ENCODE assay signal across 8 mouse cellular contexts in the genomic region with DNA sequence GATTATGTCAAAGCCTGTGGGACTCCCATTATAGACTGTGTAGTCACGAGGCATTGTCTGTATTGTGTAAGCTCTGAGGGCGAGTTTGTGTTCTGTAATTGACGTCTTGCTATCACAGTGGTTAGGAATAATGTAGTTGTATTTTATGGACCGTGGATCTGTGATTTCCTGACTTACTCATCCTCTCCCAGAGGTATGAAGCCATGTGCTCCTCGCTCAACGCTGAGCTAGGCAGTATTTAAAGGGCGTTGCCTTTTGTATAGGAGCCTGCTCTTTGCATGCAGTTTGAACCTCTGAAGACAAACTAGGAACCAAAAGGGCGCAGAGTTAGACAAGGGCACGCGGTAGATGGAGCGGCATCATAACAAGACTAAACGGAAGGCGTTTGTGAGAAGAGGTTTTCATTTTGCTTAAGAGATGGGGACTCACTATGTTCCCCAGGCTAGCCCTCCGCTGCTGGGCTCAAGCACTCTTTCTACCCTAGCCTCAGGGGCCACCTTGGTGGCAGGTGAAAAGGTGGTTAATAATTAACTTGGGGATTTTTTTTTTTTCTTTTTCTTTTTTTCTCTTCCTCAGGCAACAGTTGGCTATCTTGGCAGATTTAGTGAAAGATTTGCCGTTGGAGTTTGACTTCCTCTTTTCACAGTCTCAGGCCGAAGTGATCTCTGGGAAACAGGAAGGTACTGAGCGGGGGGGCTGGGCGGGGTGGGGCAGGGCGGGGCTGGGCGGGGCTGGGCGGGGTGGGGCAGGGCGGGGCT. TPM values are rescaled to one million over a fixed set of nuclear protein-coding genes. Genes with fewer than 3 reads are reported as not detected.
A peak's percentile ranks its signal among the peaks of the same experiment; 100 is the strongest.
DNase-seq lines count a peak whose midpoint lies in the region; ATAC-seq and TF ChIP-seq lines count a peak whose summit lies in the region.
"Had no signal": no experiment of that assay in that cellular context is flagged by ENCODE, and none has a peak within 500 bp of the region (broad histone marks: within the 10 kb centered on the region; RNA-seq: fewer than 3 reads in every experiment).

No protein-coding gene starts in this region.

- H3K4me1 ChIP-seq in G1E (ENCODE audit: insufficient read depth, low read depth, low read length), result peaks cover 23% of the 10 kb centered on the region
- H3K4me1 ChIP-seq in embryonic facial prominence, embryonic 10.5 days, result no peaks in the 10 kb centered on the region

- peaks cover 57% of the 10 kb centered on the region for H3K36me3 ChIP-seq in G1E (replicated peaks)
- H3K36me3 ChIP-seq in embryonic facial prominence, embryonic 10.5 days (replicated peaks), result peaks cover 46% of the 10 kb centered on the region

- H3K9me3 ChIP-seq in G1E (replicated peaks), result 0 out of 2 replicates have a peak, but pooled peaks cover 2% of the 10 kb centered on the region
- no peaks in the 10 kb centered on the region for H3K9me3 ChIP-seq in embryonic facial prominence, embryonic 10.5 days

- no peak overlapping the region for H3K27ac ChIP-seq in embryonic facial prominence, embryonic 10.5 days (replicated peaks)

- TF ChIP-seq CTCF in G1E (IDR thresholded peaks at IDR 0.05; ENCODE audit: low read depth, low read length), result no peak

- H3K4me3 ChIP-seq in G1E (ENCODE audit: low read depth, low read length), result peak overlapping the region; percentile 35; the same call in 1 of the 2 replicates
- H3K4me3 ChIP-seq in embryonic facial prominence, embryonic 10.5 days, result no peak overlapping the region

- WGBS in embryonic facial prominence, embryonic 10.5 days, result 63% methylated on average over 22 of the region's 22 CpGs

- no peaks in the 10 kb centered on the region for H3K27me3 ChIP-seq in G1E (ENCODE audit: insufficient read depth, low read length)
- H3K27me3 ChIP-seq in embryonic facial prominence, embryonic 10.5 days (replicated peaks; ENCODE audit: low read depth, poor library complexity, severe bottlenecking), result no peaks in the 10 kb centered on the region

- peak; percentile 49 for ATAC-seq in G1E (ENCODE audit: extremely low read depth, insufficient number of reproducible peaks, low FRiP score, poor library complexity, severe bottlenecking)

- peak; percentile 37 for DNase-seq in CD4-positive helper T cell, adult 2 months (ENCODE audit: low read depth, low spot score)
- DNase-seq in G1E (ENCODE audit: low spot score), result peak; percentile 52
- peak; percentile 65 for DNase-seq in kidney, adult 9 months
- peak; percentile 42 for DNase-seq in naive thymus-derived CD4-positive, alpha-beta T cell, adult 2 months (ENCODE audit: low read depth)
- no peak for DNase-seq in embryonic facial prominence, embryonic 10.5 days (ENCODE audit: low spot score)
- DNase-seq in urinary bladder, postnatal 25 days (ENCODE audit: low spot score), result no peak
- DNase-seq in left cerebral cortex, adult 9 months (ENCODE audit: low spot score in 2 of 2), result no peak
- DNase-seq: adrenal gland, postnatal 14 days had no signal

RNA-seq across cellular contexts. Expression of a gene that starts 21.9 kb away (rescaled TPM):
- total RNA-seq in G1E (2014; fragmentation: Nextera tagmentation) (19.9 and 21.1 TPM in 2 replicates), G1E (2017) (5.7 and 6.6 TPM in 2 replicates)
- polyA plus RNA-seq in G1E (2012), result 1.8 and 2.2 TPM in 2 replicates
- 8.9 and 9.8 TPM in 2 replicates for polyA plus RNA-seq in embryonic facial prominence, embryonic 10.5 days (2016; fragmentation: Nextera tagmentation; extraction: Ambion mirVana)

RNA-seq across cellular contexts. Expression of a gene that starts 36.7 kb away (rescaled TPM):
- total RNA-seq in G1E (2014; fragmentation: Nextera tagmentation), result 20.0 and 31.5 TPM in 2 replicates
- 32.2 and 39.9 TPM in 2 replicates for total RNA-seq in G1E (2017)
- 48.4 and 52.3 TPM in 2 replicates for polyA plus RNA-seq in G1E (2012)
- 10.3 and 10.9 TPM in 2 replicates for polyA plus RNA-seq in embryonic facial prominence, embryonic 10.5 days (2016; fragmentation: Nextera tagmentation; extraction: Ambion mirVana)

RNA-seq across cellular contexts. Expression of a gene that starts 41.5 kb away (rescaled TPM):
- total RNA-seq in G1E (2014; fragmentation: Nextera tagmentation) (5.2 and 10.8 TPM in 2 replicates), G1E (2017) (17.3 and 23.3 TPM in 2 replicates)
- 2.6 and 2.8 TPM in 2 replicates for polyA plus RNA-seq in G1E (2012)
- polyA plus RNA-seq in embryonic facial prominence, embryonic 10.5 days (2016; fragmentation: Nextera tagmentation; extraction: Ambion mirVana), result 14.4 and 14.8 TPM in 2 replicates

RNA-seq across cellular contexts. Expression of a gene that starts 41.5 kb away (rescaled TPM):
- total RNA-seq in G1E (2014; fragmentation: Nextera tagmentation), result 21.7 and 21.8 TPM in 2 replicates
- 15.3 and 18.8 TPM in 2 replicates for total RNA-seq in G1E (2017)
- 5.3 and 5.9 TPM in 2 replicates for polyA plus RNA-seq in G1E (2012)
- 10.9 and 16.2 TPM in 2 replicates for polyA plus RNA-seq in embryonic facial prominence, embryonic 10.5 days (2016; fragmentation: Nextera tagmentation; extraction: Ambion mirVana)

Comparison
In these comparisons a context has a peak if more than half of its experiments do, and no peak if none do; other contexts are left out.
1. DNase-seq: peak in CD4-positive helper T cell, adult 2 months (single experiment), G1E (single experiment), kidney, adult 9 months (single experiment) and naive thymus-derived CD4-positive, alpha-beta T cell, adult 2 months (single experiment); none in embryonic facial prominence, embryonic 10.5 days (single experiment), urinary bladder, postnatal 25 days (single experiment) and left cerebral cortex, adult 9 months (0 of 2).